Mouse (Mus musculus) liver, embryonic 13.5 days (tissue): ENCODE measurements around the gene Crispld2. TPM values are rescaled to one million over a fixed set of nuclear protein-coding genes. Genes with fewer than 3 reads are reported as not detected.

Experiments used
- ATAC-seq: fragments of 200-750 bp; cut with Nextera tagmentation; 2 replicates; pipeline ENCODE4 v1.8.0; 2017; ENCODE audit warnings: low read depth, mild to moderate bottlenecking, moderate number of reproducible peaks, moderate library complexity
- DNase-seq: peaks from one replicate; pipeline ENCODE4 v3.0.0; 2022
- H3K27ac ChIP-seq: fragments of 300-500 bp; sonication (generic); 2 replicates; pipeline ENCODE4 v1.5.1; 2015; ENCODE audit warnings: moderate library complexity, mild to moderate bottlenecking, inconsistent platforms
- H3K27me3 ChIP-seq: fragments of 300-500 bp; sonication (generic); 2 replicates; pipeline ENCODE4 v1.6.1; 2015; ENCODE audit warnings: mild to moderate bottlenecking, inconsistent platforms
- H3K36me3 ChIP-seq: fragments of 300-500 bp; sonication (generic); 2 replicates; pipeline ENCODE4 v1.6.1; 2015; ENCODE audit warnings: mild to moderate bottlenecking, inconsistent platforms
- H3K4me1 ChIP-seq: fragments of 300-500 bp; sonication (generic); replicated peaks from 2 replicates; pipeline ENCODE4 v1.6.1; 2015; ENCODE audit warnings: inconsistent platforms
- H3K4me2 ChIP-seq: fragments of 300-500 bp; sonication (generic); 2 replicates; pipeline ENCODE4 v1.6.1; 2015; ENCODE audit warnings: inconsistent platforms, mild to moderate bottlenecking, moderate library complexity
- H3K4me3 ChIP-seq: fragments of 300-500 bp; sonication (generic); replicated peaks from 2 replicates; pipeline ENCODE4 v1.5.1; 2015; ENCODE audit warnings: mild to moderate bottlenecking, inconsistent platforms
- H3K9ac ChIP-seq: fragments of 300-500 bp; sonication (generic); 2 replicates; pipeline ENCODE4 v1.6.1; 2015; ENCODE audit warnings: mild to moderate bottlenecking, inconsistent platforms
- H3K9me3 ChIP-seq: fragments of 300-500 bp; sonication (generic); replicated peaks from 2 replicates; pipeline ENCODE4 v1.6.1; 2016; ENCODE audit warnings: inconsistent platforms
- WGBS: fragments of 180-500 bp; shearing (Covaris S2); methylation state at CpG from one replicate; pipeline ENCODE4 v1.1.7; 2015; ENCODE audit not compliant: insufficient replicate concordance; 5-methylcytosine and 5-hydroxymethylcytosine counted together
- polyA plus RNA-seq: library from polyadenylated mRNA; unstranded; fragments of >200 nt; fragmentation: Nextera tagmentation; extraction: Ambion mirVana; gene quantifications from 2 replicates; pipeline ENCODE4 v1.2.1, GENCODE M21; 2015

Gene Crispld2
- polyA plus RNA-seq, 1 experiment from 2014 or later = 0.74 TPM

GRCm38 (mm10) chr8:120096486-120096885 is 104.2 kb downstream of the Crispld2 start:
- Histone ChIP-seq H3K4me2 (no peak overlapping the region), H3K27ac (no peak overlapping the region), H3K36me3 (peaks cover 25% of the 10 kb centered on the region), H3K4me3 (no peak overlapping the region), H3K27me3 (no peaks in the 10 kb centered on the region), H3K9ac (no peak overlapping the region), H3K9me3 (no peaks in the 10 kb centered on the region), H3K4me1 (peaks cover 47% of the 10 kb centered on the region)
- WGBS = 66% methylated on average over 2 of the region's 2 CpGs
- no peak for DNase-seq
- ATAC-seq = no peak

DNA sequence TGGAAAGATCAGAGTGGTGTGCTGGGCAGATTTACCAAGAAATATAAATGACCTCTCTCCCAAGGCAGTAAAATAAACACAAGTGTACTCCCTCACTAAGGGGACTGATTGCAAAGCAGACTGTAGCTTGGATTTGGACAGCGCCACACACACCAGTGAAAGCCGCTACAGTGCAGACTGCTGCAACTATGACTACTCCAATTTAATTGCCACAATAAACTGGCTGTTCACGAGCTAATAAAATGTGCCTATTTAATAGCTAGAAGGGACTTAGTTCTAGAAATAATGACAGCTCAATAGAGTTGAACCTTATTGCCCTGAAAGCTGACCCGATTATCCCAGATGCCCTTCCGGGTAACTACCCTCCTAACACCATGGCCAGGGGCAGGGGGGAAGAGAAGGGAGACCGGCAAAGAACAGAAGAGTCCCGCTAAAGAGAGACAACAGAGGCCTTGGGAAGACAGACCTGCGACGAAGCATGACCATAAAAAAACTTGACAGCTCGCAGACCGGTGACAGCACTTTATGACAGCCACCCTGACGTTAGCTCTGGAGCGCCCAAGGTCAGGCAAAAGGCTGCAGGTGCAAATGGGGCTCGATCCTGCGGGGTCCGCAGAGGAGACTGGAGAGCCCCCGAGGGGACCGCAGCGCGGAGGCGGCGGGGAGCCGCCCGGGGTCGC is 108.3 kb downstream of the Crispld2 start:
- Histone ChIP-seq H3K9me3 (no peaks in the 10 kb centered on the region), H3K9ac (peak overlapping the region; percentile 88), H3K27ac (peak overlapping the region; percentile 77), H3K4me2 (peak overlapping the region; percentile 88), H3K4me3 (peak overlapping the region; percentile 90), H3K36me3 (peaks cover 4% of the 10 kb centered on the region; the same call in 1 of the 2 replicates), H3K27me3 (no peaks in the 10 kb centered on the region), H3K4me1 (peaks cover 59% of the 10 kb centered on the region)
- peak; percentile 42 for DNase-seq
- WGBS = 3% methylated on average over 25 of the region's 25 CpGs
- no peak for ATAC-seq

GRCm38 (mm10) chr8:120101068-120101972 is 109.1 kb downstream of the Crispld2 start, which contains the start of gene Zdhhc7:
TSS of gene Zdhhc7 (minus strand) at chr8:120101482.
- ATAC-seq (peak; percentile 78), DNase-seq (peak; percentile 59)
- no peaks in the 10 kb centered on the region for H3K27me3 ChIP-seq
- H3K4me1 ChIP-seq = peaks cover 52% of the 10 kb centered on the region
- WGBS = under 1% methylated on average over 88 of the region's 88 CpGs
- peak within 1 kb of the TSS; percentile 90 for H3K4me3 ChIP-seq
- H3K9me3 ChIP-seq = no peaks in the 10 kb centered on the region
- H3K36me3 ChIP-seq = peaks cover 4% of the 10 kb centered on the region; the same call in 1 of the 2 replicates
- H3K27ac ChIP-seq = peak within 1 kb of the TSS; percentile 77
- peak within 1 kb of the TSS; percentile 88 for H3K4me2 ChIP-seq
- H3K9ac ChIP-seq = peak within 1 kb of the TSS; percentile 88

Other genes starting within 250 kb of the Crispld2 start
- gene Tldc1, start 214.0 kb upstream of the Crispld2 start, polyA plus RNA-seq = 4.3 and 4.5 TPM in 2 replicates
- gene Cotl1, start 151.9 kb upstream of the Crispld2 start, polyA plus RNA-seq = 28.7 and 32.8 TPM in 2 replicates
- gene Klhl36, start 130.2 kb upstream of the Crispld2 start, polyA plus RNA-seq = 4.9 and 5.1 TPM in 2 replicates
- 93.8 and 106 TPM in 2 replicates for gene Usp10, start 82.1 kb upstream of the Crispld2 start, polyA plus RNA-seq
- not detected in 2 replicates for gene Gm20388, start 81.6 kb upstream of the Crispld2 start, polyA plus RNA-seq
- gene Zdhhc7, start 109.0 kb downstream of the Crispld2 start, polyA plus RNA-seq = 16.3 and 17.1 TPM in 2 replicates
- 1.7 and 1.8 TPM in 2 replicates for gene 6430548M08Rik, start 121.7 kb downstream of the Crispld2 start, polyA plus RNA-seq
- gene Fam92b, start 185.0 kb downstream of the Crispld2 start, polyA plus RNA-seq = not detected in 2 replicates
- 8.3 and 9.6 TPM in 2 replicates for gene Gse1, start 236.0 kb downstream of the Crispld2 start, polyA plus RNA-seq